In the genomic region with DNA sequence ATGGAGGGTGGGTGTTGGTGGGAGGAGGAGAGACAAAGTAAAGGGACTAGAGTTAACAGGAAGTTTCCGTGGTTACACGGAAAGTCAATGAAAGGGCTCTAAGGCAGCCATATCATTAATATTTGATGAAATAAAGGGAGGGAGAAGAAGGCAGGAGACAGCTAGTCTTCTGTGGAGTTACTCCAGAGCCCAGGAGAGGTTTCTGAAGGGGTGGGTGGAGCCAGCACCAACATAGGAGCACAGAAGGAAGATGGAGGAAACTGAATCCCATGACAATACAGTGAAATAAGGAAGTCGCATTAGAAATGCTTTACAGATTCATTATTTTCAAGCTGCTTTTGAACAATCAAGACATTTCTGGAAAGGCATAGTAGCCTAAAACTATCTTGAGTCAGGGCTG, we compare ENCODE assay signal across 28 mouse cellular contexts.
"Had no signal": no experiment of that assay in that cellular context is flagged by ENCODE, and none has a peak within 500 bp of the region (broad histone marks: within the 10 kb centered on the region; RNA-seq: fewer than 3 reads in every experiment).

No protein-coding gene starts in this region.

- H3K36me3 ChIP-seq: liver, embryonic 13.5 days; liver, embryonic 15.5 days had no signal

- H3K27me3 ChIP-seq: heart, embryonic 13.5 days; heart, embryonic 15.5 days; hindbrain, embryonic 12.5 days; intestine, embryonic 15.5 days; limb, embryonic 12.5 days; liver, embryonic 13.5 days; liver, embryonic 15.5 days had no signal

- H3K4me2 ChIP-seq: heart, embryonic 11.5 days; heart, embryonic 13.5 days; heart, embryonic 15.5 days; hindbrain, embryonic 12.5 days; hindbrain, embryonic 14.5 days; intestine, embryonic 15.5 days; limb, embryonic 12.5 days; liver, embryonic 11.5 days; liver, embryonic 13.5 days; liver, embryonic 15.5 days had no signal

- H3K9ac ChIP-seq: heart, embryonic 13.5 days; heart, embryonic 15.5 days; hindbrain, embryonic 12.5 days; hindbrain, embryonic 14.5 days; intestine, embryonic 15.5 days; limb, embryonic 12.5 days; liver, embryonic 13.5 days; liver, embryonic 15.5 days had no signal

- H3K4me3 ChIP-seq: gastrocnemius, adult 2 months; heart, adult 2 months; heart, embryonic 13.5 days; heart, embryonic 15.5 days; hindbrain, embryonic 10.5 days; hindbrain, embryonic 12.5 days; intestine, embryonic 15.5 days; left cerebral cortex, adult 2 months; limb, embryonic 10.5 days; limb, embryonic 12.5 days; liver, embryonic 13.5 days; liver, embryonic 15.5 days had no signal

- ATAC-seq: hindbrain, embryonic 16.5 days; inflammation-experienced regulatory T-cells, adult 6 months; intestine, embryonic 15.5 days had no signal

- DNase-seq: gastrocnemius, adult 2 months; gastrocnemius, postnatal 10 days; gastrocnemius, postnatal 36 days; heart, adult 2 months; heart, postnatal 14 days; heart, postnatal 4 days; kidney, adult 11 months; kidney, adult 8-10 months; kidney, postnatal 10 days; kidney, postnatal 25 days; kidney, postnatal 4 days; layer of hippocampus, adult 9-11 months; liver; liver, embryonic 13.5 days had no signal

- H3K27ac ChIP-seq: gastrocnemius, adult 2 months; heart, adult 2 months; heart, embryonic 13.5 days; heart, embryonic 15.5 days; hindbrain, embryonic 10.5 days; hindbrain, embryonic 12.5 days; hindbrain, embryonic 14.5 days; intestine, embryonic 15.5 days; left cerebral cortex, adult 2 months; limb, embryonic 10.5 days; limb, embryonic 12.5 days; liver, embryonic 13.5 days; liver, embryonic 15.5 days had no signal

- H3K9me3 ChIP-seq: heart, embryonic 13.5 days; heart, embryonic 15.5 days; hindbrain, embryonic 10.5 days; hindbrain, embryonic 12.5 days; intestine, embryonic 15.5 days; limb, embryonic 10.5 days; limb, embryonic 12.5 days; liver, embryonic 13.5 days; liver, embryonic 15.5 days had no signal

- H3K4me1 ChIP-seq: hindbrain, embryonic 10.5 days; hindbrain, embryonic 12.5 days; intestine, embryonic 15.5 days; limb, embryonic 10.5 days; limb, embryonic 12.5 days had no signal
